Mouse (Mus musculus) hindlimb bud, embryonic 11.5 days (tissue): ENCODE measurements at regions not wholly inside any gene's neighbourhood (a gene's known extent, or its start where the extent isn't known, plus 50 kb on each side); places are given as distances from the start of the nearest gene placed in this dataset.

Experiments
- DNase-seq: peaks from one replicate; pipeline ENCODE4 v3.0.0-alpha.2; 2012; ENCODE audit warnings: low read depth, low spot score; ENCODE audit errors: extremely low spot score

GRCm38 (mm10) chr5:43088650-43089397, 144.1 kb upstream of the Cpeb2 start:
- DNase-seq: no peak

- no peak for DNase-seq
Observed at GRCm38 (mm10) chr5:43089475-43089874, 143.5 kb upstream of the Cpeb2 start.

GRCm38 (mm10) chr5:43089941-43090340, 143.0 kb upstream of the Cpeb2 start:
- DNase-seq: no peak

- DNase-seq: no peak
Observed at GRCm38 (mm10) chr5:43093647-43094326, 139.2 kb upstream of the Cpeb2 start.

GRCm38 (mm10) chr5:43094329-43094898, 138.6 kb upstream of the Cpeb2 start:
- peak; percentile 10 for DNase-seq

GRCm38 (mm10) chr5:43102000-43102459, 130.9 kb upstream of the Cpeb2 start:
- DNase-seq: no peak

- no peak for DNase-seq
Observed at GRCm38 (mm10) chr5:43102590-43102989, 130.4 kb upstream of the Cpeb2 start.

GRCm38 (mm10) chr5:43103728-43104127, 129.2 kb upstream of the Cpeb2 start:
- no peak for DNase-seq

- no peak for DNase-seq
Observed at GRCm38 (mm10) chr5:43105528-43105927, 127.4 kb upstream of the Cpeb2 start.

GRCm38 (mm10) chr5:43107436-43108259, 125.3 kb upstream of the Cpeb2 start:
- DNase-seq: no peak

- no peak for DNase-seq
Observed at GRCm38 (mm10) chr5:43108260-43108589, 124.7 kb upstream of the Cpeb2 start.

- no peak for DNase-seq
Observed at GRCm38 (mm10) chr5:43110122-43110521, 122.8 kb upstream of the Cpeb2 start.

GRCm38 (mm10) chr5:43111740-43112139, 121.2 kb upstream of the Cpeb2 start:
- DNase-seq: no peak

- DNase-seq: no peak
Observed at GRCm38 (mm10) chr5:43113405-43114119, 119.4 kb upstream of the Cpeb2 start.

GRCm38 (mm10) chr5:43115507-43115906, 117.5 kb upstream of the Cpeb2 start:
- no peak for DNase-seq

GRCm38 (mm10) chr5:43116821-43117220, 116.1 kb upstream of the Cpeb2 start:
- no peak for DNase-seq

- DNase-seq: no peak
Observed at GRCm38 (mm10) chr5:43121065-43121464, 111.9 kb upstream of the Cpeb2 start.

- no peak for DNase-seq
Observed at GRCm38 (mm10) chr5:43124301-43124700, 108.7 kb upstream of the Cpeb2 start.

GRCm38 (mm10) chr5:43125774-43126536, 107.0 kb upstream of the Cpeb2 start:
- DNase-seq: no peak

- no peak for DNase-seq
Observed at GRCm38 (mm10) chr5:43130377-43130776, 102.6 kb upstream of the Cpeb2 start.
